Mouse (Mus musculus) kidney, adult 2 months (tissue): ENCODE results near the gene Limd1.

Experiments used
- CTCF ChIP-seq: fragments of 200-500 bp; conservative IDR thresholded peaks from 2 replicates; pipeline ENCODE4 v1.5.1; 2011; ENCODE audit warnings: low read depth, mild to moderate bottlenecking, control low read depth, low read length, moderate library complexity, mixed read lengths; ENCODE audit not compliant: insufficient read depth, insufficient read length
- POLR2A ChIP-seq: fragments of 200-500 bp; IDR thresholded peaks from one replicate; pipeline ENCODE4 v1.6.1; 2011; ENCODE audit warnings: low read depth, low read length, control low read depth

- TF ChIP-seq POLR2A (no peak), CTCF (no peak)
Measured at GRCm38 (mm10) chr9:123490930-123491329, 12.4 kb downstream of the Limd1 start.
